Mouse (Mus musculus) heart, postnatal 0 days (tissue): ENCODE data around the gene Gm5415. TPM values are rescaled to one million over a fixed set of nuclear protein-coding genes. Genes with fewer than 3 reads are reported as not detected.
"Not testable (repeated sequence)": the region's sequence is repeated elsewhere in the genome, so short reads cannot be mapped to it uniquely, and the experiment has no call there.

Experiments used
- ATAC-seq: fragments of 200-750 bp; cut with Nextera tagmentation; 2 replicates; pipeline ENCODE4 v1.8.0; 2017; ENCODE audit warnings: low read depth, moderate number of reproducible peaks, moderate library complexity; ENCODE audit not compliant: insufficient read depth
- DNase-seq: peaks from one replicate; pipeline ENCODE4 v3.0.0-alpha.2; 2016; ENCODE audit warnings: low spot score
- H3K27ac ChIP-seq: fragments of 300-500 bp; sonication (generic); 2 replicates; pipeline ENCODE4 v1.5.1; 2014; ENCODE audit warnings: low read depth, mild to moderate bottlenecking
- H3K27me3 ChIP-seq: fragments of 300-500 bp; sonication (generic); 2 replicates; pipeline ENCODE4 v1.6.1; 2014; ENCODE audit warnings: low read length, mixed read lengths; ENCODE audit not compliant: control insufficient read depth, insufficient read depth
- H3K36me3 ChIP-seq: fragments of 300-500 bp; sonication (generic); replicated peaks from 2 replicates; pipeline ENCODE4 v1.6.1; 2014; ENCODE audit warnings: low read length, mixed read lengths; ENCODE audit not compliant: control insufficient read depth, insufficient read depth
- H3K4me1 ChIP-seq: fragments of 300-500 bp; sonication (generic); 2 replicates; pipeline ENCODE4 v1.6.1; 2014; ENCODE audit warnings: antibody characterized with exemption; ENCODE audit not compliant: control insufficient read depth, insufficient read depth
- H3K4me2 ChIP-seq: fragments of 300-500 bp; sonication (generic); 2 replicates; pipeline ENCODE4 v1.6.1; 2014; ENCODE audit warnings: low read depth, mild to moderate bottlenecking, low read length, moderate library complexity
- H3K4me3 ChIP-seq: fragments of 300-500 bp; sonication (generic); 2 replicates; pipeline ENCODE4 v1.5.1; 2014; ENCODE audit warnings: low read depth, low read length
- H3K9ac ChIP-seq: fragments of 300-500 bp; sonication (generic); replicated peaks from 2 replicates; pipeline ENCODE4 v1.6.1; 2014; ENCODE audit warnings: low read depth, low read length, mixed read lengths
- H3K9me3 ChIP-seq: fragments of 300-500 bp; sonication (generic); replicated peaks from 2 replicates; pipeline ENCODE4 v1.6.1; 2016; ENCODE audit warnings: low read length; ENCODE audit not compliant: control insufficient read depth
- CTCF ChIP-seq: IDR thresholded peaks from 2 replicates; pipeline ENCODE4 v1.5.1; 2016; ENCODE audit warnings: antibody characterized with exemption, control low read depth, low read depth
- EP300 ChIP-seq: IDR thresholded peaks from 2 replicates; pipeline ENCODE4 v1.6.1; 2016; ENCODE audit warnings: antibody characterized with exemption, low read depth
- WGBS: fragments of 180-500 bp; shearing (Covaris S2); extraction: QIAGEN DNeasy Blood & Tissue Kit; methylation state at CpG from one replicate; pipeline ENCODE4 v1.1.7; 2014; 5-methylcytosine and 5-hydroxymethylcytosine counted together
- polyA plus RNA-seq: library from polyadenylated mRNA; unstranded; fragments of >200 nt; fragmentation: Nextera tagmentation; extraction: Ambion mirVana; gene quantifications from 2 replicates; pipeline ENCODE4 v1.2.1, GENCODE M21; 2015
- total RNA-seq: library from RNA; depleted of rRNA; stranded (reverse); fragments of >200 nt; gene quantifications from 2 replicates; pipeline ENCODE4 v1.2.3, GENCODE M21; 2014; ENCODE audit warnings: low replicate concordance; rRNA removed

Gene Gm5415
- not detected in 2 replicates for total RNA-seq
- polyA plus RNA-seq, result not detected in 2 replicates

DNA sequence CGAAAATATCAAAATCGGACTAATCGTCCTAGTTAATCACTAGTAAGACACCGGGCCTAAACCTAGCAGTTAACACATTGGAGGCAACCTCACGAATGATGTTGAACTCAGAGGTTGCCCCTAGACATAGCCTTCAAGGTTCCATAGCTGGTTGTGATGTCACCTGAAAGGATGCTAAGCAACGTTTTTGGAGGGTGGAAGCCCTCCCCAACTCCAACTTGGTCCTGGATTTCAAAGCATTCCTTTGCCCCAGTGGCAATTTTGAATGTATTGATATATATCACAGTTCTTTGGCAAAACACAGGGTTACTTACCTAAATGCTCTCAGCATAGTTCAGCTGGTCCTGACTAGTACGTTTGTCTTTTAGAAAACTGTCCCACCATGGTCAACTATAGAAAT, at the start of gene Gm5415:
Gene Gm5415, minus strand, starts transcription at position 101 of the 400 bp plus-strand sequence.
- not testable (repeated sequence) for H3K9ac ChIP-seq, H3K4me1 ChIP-seq, DNase-seq, H3K27me3 ChIP-seq, H3K9me3 ChIP-seq, H3K36me3 ChIP-seq, H3K4me2 ChIP-seq, H3K27ac ChIP-seq, ATAC-seq, H3K4me3 ChIP-seq
- 51% methylated on average over 2 of the region's 7 CpGs for WGBS

DNA sequence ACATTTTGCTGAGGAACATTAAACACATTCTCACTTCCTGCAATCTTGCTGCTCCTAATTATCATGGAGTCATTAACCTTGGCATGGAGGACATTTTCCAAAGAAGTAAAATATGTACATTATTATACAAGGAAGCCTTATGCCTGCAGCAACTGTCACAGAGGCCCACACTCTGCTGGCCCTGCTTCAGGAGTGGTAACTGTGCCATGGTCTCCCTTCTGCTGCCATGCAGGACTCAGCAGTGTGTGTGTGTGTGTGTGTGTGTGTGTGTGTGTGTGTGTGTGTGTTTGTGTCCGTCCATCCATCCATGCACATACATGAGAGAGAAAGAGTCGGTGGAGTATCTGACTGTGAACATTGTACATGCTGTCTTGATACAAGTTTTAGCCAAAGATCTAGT, 21.8 kb upstream of the Gm5415 start:
- no peaks in the 10 kb centered on the region for H3K4me1 ChIP-seq
- H3K9me3 ChIP-seq, result no peaks in the 10 kb centered on the region
- ATAC-seq, result no peak
- H3K4me2 ChIP-seq, result no peak overlapping the region
- H3K4me3 ChIP-seq, result no peak overlapping the region
- no peaks in the 10 kb centered on the region for H3K27me3 ChIP-seq
- no peak overlapping the region for H3K27ac ChIP-seq
- H3K36me3 ChIP-seq, result no peaks in the 10 kb centered on the region
- no peak overlapping the region for H3K9ac ChIP-seq
- 86% methylated on average over 2 of the region's 2 CpGs for WGBS
- TF ChIP-seq CTCF (no peak), EP300 (no peak)
- no peak for DNase-seq

DNA sequence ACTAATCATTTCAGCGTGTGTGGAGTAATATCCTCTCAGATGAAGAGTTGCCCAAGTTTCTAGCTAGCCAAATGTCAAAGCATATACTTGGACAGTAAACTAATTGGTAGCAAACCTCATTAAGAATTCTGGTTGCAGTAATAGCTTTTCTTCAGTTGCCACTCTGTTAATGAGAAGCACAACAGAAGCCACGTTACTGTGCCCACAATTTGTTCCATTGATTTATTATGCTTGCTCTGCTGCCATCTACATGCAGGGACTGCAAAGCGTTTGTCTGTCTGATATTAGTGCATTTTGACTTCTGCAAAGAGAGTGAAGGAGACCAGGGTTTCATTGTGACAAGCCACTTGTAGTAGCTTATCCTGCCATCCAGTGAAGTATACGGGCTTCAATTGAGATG, 6.8 kb upstream of the Gm5415 start:
- no peak for ATAC-seq
- H3K9ac ChIP-seq, result no peak overlapping the region
- no peak overlapping the region for H3K4me2 ChIP-seq
- H3K4me1 ChIP-seq, result no peaks in the 10 kb centered on the region
- TF ChIP-seq EP300 (no peak), CTCF (peak; percentile 32)
- no peak overlapping the region for H3K4me3 ChIP-seq
- no peak overlapping the region for H3K27ac ChIP-seq
- no peaks in the 10 kb centered on the region for H3K36me3 ChIP-seq
- 49% methylated on average over 4 of the region's 4 CpGs for WGBS
- no peaks in the 10 kb centered on the region for H3K27me3 ChIP-seq
- DNase-seq, result no peak
- H3K9me3 ChIP-seq, result no peaks in the 10 kb centered on the region

DNA sequence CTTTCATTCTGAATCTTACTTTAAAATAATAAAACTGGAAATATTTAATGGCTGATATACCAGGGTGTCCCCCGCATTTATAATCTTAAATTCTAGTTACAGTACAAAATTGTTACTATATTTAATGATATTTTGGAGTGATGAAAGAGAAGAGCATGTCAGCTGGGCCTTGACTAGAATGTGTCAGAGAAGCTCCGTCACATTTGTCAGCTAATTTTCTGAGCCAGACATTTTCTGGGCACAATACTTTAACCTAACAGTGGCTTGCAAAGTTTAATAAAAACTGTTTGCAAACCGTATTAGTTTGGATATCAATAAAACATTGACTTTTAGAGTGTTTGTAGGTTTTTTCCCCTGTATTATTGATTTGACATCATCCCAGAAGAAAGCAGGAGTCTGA, 6.4 kb upstream of the Gm5415 start:
- Histone ChIP-seq H3K9ac (no peak overlapping the region), H3K4me3 (no peak overlapping the region), H3K27ac (no peak overlapping the region), H3K36me3 (no peaks in the 10 kb centered on the region), H3K27me3 (no peaks in the 10 kb centered on the region), H3K4me2 (no peak overlapping the region), H3K4me1 (no peaks in the 10 kb centered on the region), H3K9me3 (no peaks in the 10 kb centered on the region)
- ATAC-seq (no peak), DNase-seq (no peak)
- TF ChIP-seq EP300 (no peak), CTCF (no peak)
- 77% methylated on average over 3 of the region's 3 CpGs for WGBS

DNA sequence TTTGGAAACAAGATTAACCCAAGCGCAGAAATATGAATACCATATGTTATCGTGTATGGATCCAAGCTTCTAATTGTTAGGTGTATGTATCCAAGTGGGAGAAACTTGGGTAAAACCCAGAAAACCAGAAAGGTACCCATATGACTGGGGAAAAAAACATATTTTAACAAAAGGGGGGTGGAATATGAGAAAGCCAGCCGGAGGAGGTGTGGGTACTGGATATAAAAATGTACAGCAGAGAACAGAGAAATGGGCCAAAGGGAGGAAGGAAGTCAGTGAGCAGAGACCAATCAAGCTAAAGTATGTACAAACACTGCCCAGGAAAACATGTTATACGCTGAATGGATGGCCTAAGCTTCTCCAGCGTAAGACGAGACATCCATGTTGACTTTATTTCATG, 43.7 kb downstream of the Gm5415 start:
- ATAC-seq, result no peak

More for the DNA sequence above, 43.7 kb downstream of the Gm5415 start:
- no peak overlapping the region for H3K27ac ChIP-seq
- H3K4me1 ChIP-seq, result no peaks in the 10 kb centered on the region
- DNase-seq, result no peak
- no peak overlapping the region for H3K9ac ChIP-seq
- no peaks in the 10 kb centered on the region for H3K9me3 ChIP-seq
- H3K36me3 ChIP-seq, result no peaks in the 10 kb centered on the region
- no peaks in the 10 kb centered on the region for H3K27me3 ChIP-seq
- no peak overlapping the region for H3K4me2 ChIP-seq
- no peak overlapping the region for H3K4me3 ChIP-seq
- 78% methylated on average over 6 of the region's 6 CpGs for WGBS
- no peak for TF ChIP-seq EP300
- no peak for TF ChIP-seq CTCF
